Mouse (Mus musculus) ES-E14 (cell line): ENCODE measurements around the gene Hspa4l. TPM values are rescaled to one million over a fixed set of nuclear protein-coding genes. Genes with fewer than 3 reads are reported as not detected.

Experiments used
- DNase-seq: peaks from one replicate; pipeline ENCODE4 v3.0.0-alpha.2; 2013; ENCODE audit warnings: low read depth, low spot score
- H3K27ac ChIP-seq: 2 replicates; pipeline ENCODE4 v1.5.1; 2012; ENCODE audit warnings: low read depth, mild to moderate bottlenecking, low read length, moderate library complexity, mixed read lengths; ENCODE audit not compliant: poor library complexity, insufficient read depth, severe bottlenecking
- H3K36me3 ChIP-seq: 2 replicates; pipeline ENCODE4 v1.6.1; 2012; ENCODE audit warnings: mild to moderate bottlenecking, low read length, moderate library complexity, mixed read lengths; ENCODE audit not compliant: control insufficient read depth, poor library complexity, insufficient read depth, severe bottlenecking
- H3K4me1 ChIP-seq, 2 experiments: fragments of 150-350 bp in 1 of 2; sonication (generic) in 1 of 2; 2 replicates each; pipeline ENCODE4 v1.6.1; 2012; ENCODE audit warnings: low read length in 2 of 2, mild to moderate bottlenecking in 1 of 2, mixed read lengths in 1 of 2; ENCODE audit not compliant: control insufficient read depth in 2 of 2, insufficient read depth in 2 of 2, poor library complexity in 1 of 2
- H3K4me3 ChIP-seq, 2 experiments: fragments of 150-350 bp in 1 of 2; sonication (generic) in 1 of 2; 2 replicates each; pipeline ENCODE4 v1.5.1; 2012; ENCODE audit warnings: low read length in 2 of 2, low read depth in 1 of 2, mild to moderate bottlenecking in 1 of 2, mixed read lengths in 1 of 2; ENCODE audit not compliant: insufficient read depth in 1 of 2, poor library complexity in 1 of 2, severe bottlenecking in 1 of 2
- H3K9ac ChIP-seq: 2 replicates; pipeline ENCODE4 v1.6.1; 2012; ENCODE audit warnings: low read depth, mild to moderate bottlenecking, low read length, mixed read lengths; ENCODE audit not compliant: poor library complexity, insufficient read depth, severe bottlenecking
- H3K9me3 ChIP-seq: fragments of 150-350 bp; sonication (generic); 2 replicates; pipeline ENCODE4 v1.6.1; 2012; ENCODE audit warnings: low read depth, mild to moderate bottlenecking, low read length; ENCODE audit not compliant: control insufficient read depth, insufficient read depth
- CHD2 ChIP-seq: IDR thresholded peaks from 2 replicates; pipeline ENCODE4 v1.6.1; 2014; ENCODE audit warnings: mild to moderate bottlenecking, low read depth, low read length, inconsistent platforms
- HCFC1 ChIP-seq: IDR thresholded peaks from 2 replicates; pipeline ENCODE4 v1.6.1; 2012; ENCODE audit warnings: low read length, inconsistent platforms, borderline replicate concordance; ENCODE audit not compliant: insufficient read depth
- MAFK ChIP-seq: IDR thresholded peaks from 2 replicates; pipeline ENCODE4 v1.6.1; 2014; ENCODE audit warnings: mild to moderate bottlenecking, low read depth, low read length, inconsistent platforms; ENCODE audit not compliant: insufficient read depth
- ZC3H11A ChIP-seq: IDR thresholded peaks from 2 replicates; pipeline ENCODE4 v1.6.1; 2012; ENCODE audit warnings: low read depth, mild to moderate bottlenecking, inconsistent platforms, low read length, borderline replicate concordance
- ZNF384 ChIP-seq: IDR thresholded peaks from 2 replicates; pipeline ENCODE4 v1.6.1; 2012; ENCODE audit warnings: low read depth, low read length, inconsistent platforms
- in situ Hi-C, 2 experiments: fragments of 600-800 bp; cut with MboI; formaldehyde crosslinking; loops; one replicate each; pipeline ENCODE4 v1.15.1; 2025; ENCODE audit warnings: low sequenced_read_pairs in 2 of 2, inconsistent platforms in 1 of 2; ENCODE audit not compliant: unreplicated experiment in 2 of 2
- total RNA-seq: library from RNA; depleted of rRNA; stranded (reverse); fragments of 300-350 nt; gene quantifications from 2 replicates; pipeline ENCODE4 v1.2.3, GENCODE M21; 2012

Hspa4l gene
- total RNA-seq, 1 experiment: 8.7 TPM

DNA sequence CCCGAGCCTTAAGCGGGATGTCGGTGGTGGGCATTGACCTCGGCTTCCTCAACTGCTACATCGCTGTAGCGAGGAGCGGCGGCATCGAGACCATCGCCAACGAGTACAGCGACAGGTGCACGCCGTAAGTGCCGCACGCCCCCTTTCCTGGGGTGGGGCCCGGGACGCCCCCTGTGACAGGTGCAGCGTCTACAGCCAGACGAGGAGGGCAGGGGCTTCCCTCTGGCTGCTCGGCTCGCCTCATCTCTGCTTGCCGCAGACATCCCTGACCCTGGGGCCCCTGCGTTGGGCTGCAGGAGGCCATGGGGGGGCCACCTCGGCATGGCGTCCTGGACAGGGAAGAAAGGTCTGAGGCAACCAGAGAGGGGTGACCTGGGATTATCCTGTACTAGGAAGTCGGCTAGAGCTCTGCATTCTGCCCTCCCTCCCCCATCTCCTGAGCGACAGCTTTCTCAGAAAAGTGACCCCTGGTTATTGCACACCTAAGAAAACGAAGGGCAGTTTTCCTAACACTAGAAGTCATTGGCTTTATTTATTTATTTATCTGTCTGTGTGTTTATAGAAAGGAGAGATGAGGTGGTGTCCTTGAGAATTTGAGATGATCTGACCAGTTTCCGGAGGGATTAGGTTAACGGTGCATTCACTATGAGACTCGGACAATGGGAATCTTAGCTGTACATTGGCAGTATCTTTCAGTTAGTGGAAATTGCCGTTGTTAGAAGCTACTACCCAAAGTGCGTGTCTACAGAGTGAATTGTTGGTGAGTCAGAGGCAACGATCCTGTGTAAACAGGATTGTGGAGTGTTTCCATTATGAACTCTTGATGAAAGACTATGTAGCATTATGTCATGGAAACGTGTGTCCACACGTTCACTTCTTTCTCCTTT, 1.6 kb downstream of the Hspa4l start:
- DNase-seq: no peak
- Histone ChIP-seq H3K9ac (peak overlapping the region; percentile 72), H3K4me3 (peak overlapping the region; percentile 81 to 96), H3K27ac (no peak overlapping the region), H3K9me3 (no peaks in the 10 kb centered on the region), H3K36me3 (no peaks in the 10 kb centered on the region), H3K4me1 (peaks cover 0 to 3% of the 10 kb centered on the region in 2 experiments; a peak in 1 of 4 replicates)
- TF ChIP-seq ZNF384 (no peak), HCFC1 (no peak), MAFK (no peak), ZC3H11A (no peak), CHD2 (no peak)
- in situ Hi-C loops: no loop called here

DNA sequence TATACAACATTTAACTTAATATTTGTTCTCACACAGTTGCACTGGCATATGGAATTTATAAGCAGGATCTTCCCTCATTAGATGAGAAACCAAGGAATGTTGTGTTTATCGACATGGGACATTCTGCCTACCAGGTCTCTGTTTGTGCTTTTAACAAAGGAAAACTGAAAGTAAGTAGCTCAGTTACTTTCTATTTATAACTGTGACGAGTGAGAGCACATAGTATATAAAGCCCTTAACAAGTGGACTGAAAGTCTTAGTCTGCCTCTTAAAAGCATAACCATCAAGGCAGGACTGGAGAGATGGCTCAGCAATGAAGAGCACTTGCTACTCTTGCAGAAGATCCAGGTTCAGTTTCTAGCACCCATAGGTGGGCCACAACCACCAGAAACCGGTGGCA, 16.5 kb downstream of the Hspa4l start:
- TF ChIP-seq ZNF384: no peak
- no peak for TF ChIP-seq CHD2
- TF ChIP-seq ZC3H11A: no peak
- TF ChIP-seq HCFC1: no peak
- TF ChIP-seq MAFK: no peak
- Histone ChIP-seq H3K4me1 (no peaks in the 10 kb centered on the region), H3K9me3 (no peaks in the 10 kb centered on the region), H3K36me3 (no peaks in the 10 kb centered on the region), H3K27ac (no peak overlapping the region), H3K9ac (no peak overlapping the region), H3K4me3 (no peak overlapping the region)
- no peak for DNase-seq
- in situ Hi-C loops: no loop called here

DNA sequence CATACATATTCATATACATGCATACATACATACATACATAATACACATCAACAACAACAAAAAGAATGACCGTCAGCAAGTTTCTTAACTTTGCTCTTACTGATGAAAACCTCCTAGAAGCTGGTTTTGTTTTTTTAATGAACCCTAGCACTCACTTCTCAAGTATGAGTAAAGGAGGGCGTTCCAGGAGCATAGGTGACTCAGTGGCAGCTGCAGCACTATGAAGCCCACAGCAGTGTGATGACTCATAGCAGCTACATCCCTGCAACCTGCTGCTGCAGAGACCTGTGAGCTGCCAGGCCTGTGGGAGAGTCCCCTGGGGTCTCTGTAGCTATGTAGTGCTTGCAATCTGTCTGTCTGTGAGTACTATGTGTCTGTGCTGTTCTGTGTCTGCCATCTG, 17.0 kb downstream of the Hspa4l start:
- no peak overlapping the region for H3K9ac ChIP-seq
- in situ Hi-C loops: no loop called here
- H3K4me1 ChIP-seq: no peaks in the 10 kb centered on the region
- no peak overlapping the region for H3K4me3 ChIP-seq
- no peak overlapping the region for H3K27ac ChIP-seq
- H3K9me3 ChIP-seq: no peaks in the 10 kb centered on the region
- no peak for TF ChIP-seq ZC3H11A
- TF ChIP-seq CHD2: no peak
- TF ChIP-seq MAFK: no peak
- DNase-seq: no peak
- H3K36me3 ChIP-seq: no peaks in the 10 kb centered on the region

DNA sequence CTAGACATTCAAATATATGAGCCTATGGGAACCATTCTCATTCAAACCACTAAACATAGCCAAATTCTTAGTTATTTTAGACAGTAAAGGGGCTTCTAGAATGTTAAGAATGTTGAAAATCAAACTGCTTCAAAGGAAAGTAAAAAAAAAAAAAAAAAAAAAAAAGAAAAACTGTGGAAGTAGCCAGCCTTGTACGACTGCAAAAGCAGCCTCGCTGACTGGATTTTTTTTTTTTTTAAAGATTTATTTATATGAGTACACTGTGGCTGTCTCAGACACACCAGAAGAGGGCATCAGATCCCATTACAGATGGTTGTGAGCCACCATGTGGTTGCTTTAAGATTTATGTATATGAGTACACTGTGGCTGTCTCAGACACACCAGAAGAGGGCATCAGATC, 49.5 kb downstream of the Hspa4l start:
- Histone ChIP-seq H3K9ac (no peak overlapping the region), H3K4me1 (peaks cover 0 to 2% of the 10 kb centered on the region in 2 experiments; a peak in 1 of 4 replicates), H3K4me3 (no peak overlapping the region), H3K27ac (no peak overlapping the region), H3K36me3 (no peaks in the 10 kb centered on the region), H3K9me3 (no peaks in the 10 kb centered on the region)
- in situ Hi-C loops: no loop called here
- TF ChIP-seq ZNF384 (peak; percentile 76), HCFC1 (no peak), ZC3H11A (no peak), CHD2 (no peak)
- DNase-seq: no peak
